Mouse (Mus musculus) gastrocnemius, adult 2 months (tissue): ENCODE measurements around the gene Itgal. TPM values are rescaled to one million over a fixed set of nuclear protein-coding genes. Genes with fewer than 3 reads are reported as not detected.
A peak's percentile ranks its signal among the peaks of the same experiment; 100 is the strongest.
"Not testable (repeated sequence)": the region's sequence is repeated elsewhere in the genome, so short reads cannot be mapped to it uniquely, and the experiment has no call there.

Experiments
- DNase-seq: peaks from one replicate; pipeline ENCODE4 v3.0.0; 2022
- H3K27ac ChIP-seq: fragments of 200-600 bp; 2 replicates; pipeline ENCODE4 v1.8.1; 2022; ENCODE audit warnings: mild to moderate bottlenecking
- H3K4me3 ChIP-seq: fragments of 200-600 bp; 2 replicates; pipeline ENCODE4 v1.8.1; 2022; ENCODE audit warnings: mild to moderate bottlenecking, moderate library complexity
- CTCF ChIP-seq: fragments of 200-600 bp; IDR thresholded peaks from 2 replicates; pipeline ENCODE4 v1.8.1; 2022; ENCODE audit warnings: antibody characterized with exemption, mild to moderate bottlenecking, moderate library complexity
- intact Hi-C: fragments of 180-260 bp; cut with DNase I; formaldehyde crosslinking; loops from one replicate; pipeline ENCODE4 v1.15.1; 2025
- total RNA-seq, 2 experiments: library from RNA; stranded (reverse); gene quantifications; 2 replicates each; pipeline ENCODE4 v1.2.3; 2021

The Itgal gene
- total RNA-seq, 2 experiments from 2014 or later, result 0.15 to 0.25 TPM

DNA sequence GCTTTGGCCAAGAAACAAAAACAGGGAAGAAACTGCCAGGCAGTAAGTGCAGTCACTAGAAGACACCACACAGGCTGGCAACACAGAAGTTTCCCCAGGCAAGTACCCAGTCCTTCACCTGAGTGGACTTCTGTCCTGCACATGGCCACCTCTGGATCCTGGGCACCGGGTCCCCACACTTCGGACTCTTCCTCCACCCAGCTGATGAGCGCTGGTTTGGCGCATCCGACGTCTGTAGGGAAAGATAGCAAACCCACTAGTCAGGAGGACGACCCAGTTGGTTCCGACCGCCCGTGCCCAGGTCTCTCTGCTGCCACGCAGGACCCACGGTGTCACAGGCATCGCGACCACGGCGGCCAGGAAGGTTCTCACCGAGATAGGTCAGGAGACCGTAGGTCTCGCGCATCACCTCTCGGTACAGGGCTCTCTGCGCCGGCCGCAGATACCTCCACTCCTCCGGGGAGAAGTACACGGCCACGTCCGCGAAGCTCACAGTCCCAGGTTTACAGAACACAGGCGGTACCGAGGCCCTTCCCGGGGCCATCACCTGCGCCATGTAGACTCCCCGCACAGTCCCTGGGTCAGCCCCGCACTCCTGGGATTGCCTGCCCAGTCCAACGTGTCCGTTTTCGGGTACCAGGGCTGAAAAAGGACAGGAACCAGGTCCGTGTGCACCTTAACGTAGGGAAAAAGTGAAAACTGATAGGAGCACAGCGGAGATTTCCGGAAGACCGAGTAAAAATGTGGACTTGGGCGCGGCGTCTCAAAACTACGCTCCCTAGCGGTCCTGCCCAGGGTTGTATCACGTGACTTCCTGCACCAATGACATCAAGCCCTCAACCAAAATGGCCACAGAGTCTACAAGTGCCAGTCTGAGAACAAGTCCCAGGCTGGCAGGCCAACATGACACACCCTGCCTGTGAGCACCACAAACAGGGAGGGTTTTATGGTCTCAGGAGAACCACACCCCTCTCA is 79.5 kb downstream of the Itgal start, which contains the start of gene Zfp747:
Zfp747 (minus strand) TSS at position 780 of the 975 bp plus-strand sequence.
- Histone ChIP-seq H3K4me3 (peak within 1 kb of the TSS; percentile 97), H3K27ac (peak within 1 kb of the TSS; percentile 92)
- TF ChIP-seq CTCF, result peak; percentile 62
- peak; percentile 94 for DNase-seq
- intact Hi-C loops, result not testable (repeated sequence)

DNA sequence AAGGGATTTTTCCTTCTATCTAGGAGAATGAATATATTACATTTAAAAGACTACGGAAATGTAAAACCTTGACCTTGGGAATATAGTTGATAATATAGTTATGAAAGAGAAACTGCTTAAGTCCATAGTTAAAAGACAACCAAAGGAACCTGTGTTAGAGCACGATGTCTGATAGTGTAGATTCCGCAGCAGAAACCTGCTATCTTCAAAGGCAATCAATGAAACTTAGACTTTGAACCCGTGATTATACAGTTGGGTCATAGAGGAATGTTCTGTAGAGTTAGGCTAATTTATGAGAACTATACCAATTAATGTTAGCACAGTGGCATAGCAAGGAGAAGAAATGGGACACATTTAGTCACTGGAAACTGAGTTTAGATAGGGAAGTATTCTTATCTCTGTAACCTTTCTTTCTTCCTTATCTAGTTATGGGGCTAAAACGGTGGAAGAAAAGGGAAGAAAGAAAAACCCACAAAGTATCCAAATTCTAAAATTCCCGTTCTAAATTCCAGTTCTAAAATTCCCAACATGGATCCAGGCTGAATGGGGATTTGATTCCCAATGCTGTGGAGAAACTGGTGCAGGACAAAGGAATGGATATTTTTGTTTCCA is 82.4 kb downstream of the Itgal start:
- TF ChIP-seq CTCF, result no peak
- intact Hi-C loops, result no loop called here
- DNase-seq, result no peak
- H3K4me3 ChIP-seq, result no peak overlapping the region
- no peak overlapping the region for H3K27ac ChIP-seq

Other genes starting within 250 kb of the Itgal start
- gene Zg16, start 208.9 kb upstream of the Itgal start, total RNA-seq, result not detected
- under 1 TPM; 0.51 to 0.92 TPM for gene AI467606, start 204.9 kb upstream of the Itgal start, total RNA-seq
- under 1 TPM; 0.31 to 0.53 TPM for gene Qprt, start 174.0 kb upstream of the Itgal start, total RNA-seq
- gene Spn, start 158.4 kb upstream of the Itgal start, total RNA-seq, result under 1 TPM in 1 of 2 experiments, not detected in 1; 0.17 TPM
- gene Cd2bp2, start 100.2 kb upstream of the Itgal start, total RNA-seq, result 10 to 100 TPM; 27.2 to 32.4 TPM
- gene Tbc1d10b, start 87.8 kb upstream of the Itgal start, total RNA-seq, result 10 to 100 TPM; 31.6 to 32.8 TPM
- over 10,000 TPM; 24,727 to 33,034 TPM for gene Mylpf, start 87.4 kb upstream of the Itgal start, total RNA-seq
- 1 to 10 TPM; 4.2 to 5.1 TPM for gene Zfp553, start 63.2 kb upstream of the Itgal start, total RNA-seq
- gene Sept1, start 63.1 kb upstream of the Itgal start, total RNA-seq, result 1 to 10 TPM in 1 of 2 experiments, under 1 TPM in 1; 0.89 to 2.1 TPM
- 10 to 100 TPM; 17.6 to 17.7 TPM for gene Zfp771, start 52.0 kb upstream of the Itgal start, total RNA-seq
- gene Dctpp1, start 35.6 kb upstream of the Itgal start, total RNA-seq, result 10 to 100 TPM; 25.1 to 35.4 TPM
- gene Sephs2, start 22.2 kb upstream of the Itgal start, total RNA-seq, result 10 to 100 TPM; 30.1 to 36.3 TPM
- 10 to 100 TPM; 35.2 to 38.9 TPM for gene Zfp768, start 49.3 kb downstream of the Itgal start, total RNA-seq
- gene Zfp747, start 79.8 kb downstream of the Itgal start, total RNA-seq, result 1 to 10 TPM; 3.7 to 3.8 TPM
- gene 9130019O22Rik, start 90.9 kb downstream of the Itgal start, total RNA-seq, result 1 to 10 TPM; 1.6 to 2.4 TPM
- 1 to 10 TPM; 1.2 to 1.3 TPM for gene E430018J23Rik, start 97.4 kb downstream of the Itgal start, total RNA-seq
- 1 to 10 TPM; 1.7 to 2.5 TPM for gene Zfp764, start 110.6 kb downstream of the Itgal start, total RNA-seq
- 1 to 10 TPM; 1.5 to 2.1 TPM for gene Zfp688, start 125.8 kb downstream of the Itgal start, total RNA-seq
- gene Zfp689, start 152.9 kb downstream of the Itgal start, total RNA-seq, result 1 to 10 TPM in 1 of 2 experiments, under 1 TPM in 1; 0.71 to 1.3 TPM
- 10 to 100 TPM; 19.3 to 20.9 TPM for gene Prr14, start 163.4 kb downstream of the Itgal start, total RNA-seq
- 10 to 100 TPM; 24.1 to 24.7 TPM for gene Fbrs, start 182.9 kb downstream of the Itgal start, total RNA-seq
- gene Srcap, start 215.7 kb downstream of the Itgal start, total RNA-seq, result 10 to 100 TPM; 47.5 to 50.4 TPM
- gene Gm42715, start 223.3 kb downstream of the Itgal start, total RNA-seq, result 1 to 10 TPM; 5.3 to 5.5 TPM